Mouse (Mus musculus): ENCODE results near the gene Fbxw11. TPM values are rescaled to one million over a fixed set of nuclear protein-coding genes. Genes with fewer than 3 reads are reported as not detected.

The Fbxw11 gene
- 10 to 100 TPM; 47.8 to 58.7 TPM for total RNA-seq (2021)
- polyA plus RNA-seq (2012; rRNA removed), result 27.3 and 53.7 TPM in 2 replicates
- long read RNA-seq, transcript Fbxw11-203 (13 exons, 3,821 nt), result major isoform, 6 of 24 reads
- long read RNA-seq, partial matches to known transcripts, result 11 of 24 reads
- long read RNA-seq, other reads (novel, unspliced or antisense), result 7 of 24 reads

DNA sequence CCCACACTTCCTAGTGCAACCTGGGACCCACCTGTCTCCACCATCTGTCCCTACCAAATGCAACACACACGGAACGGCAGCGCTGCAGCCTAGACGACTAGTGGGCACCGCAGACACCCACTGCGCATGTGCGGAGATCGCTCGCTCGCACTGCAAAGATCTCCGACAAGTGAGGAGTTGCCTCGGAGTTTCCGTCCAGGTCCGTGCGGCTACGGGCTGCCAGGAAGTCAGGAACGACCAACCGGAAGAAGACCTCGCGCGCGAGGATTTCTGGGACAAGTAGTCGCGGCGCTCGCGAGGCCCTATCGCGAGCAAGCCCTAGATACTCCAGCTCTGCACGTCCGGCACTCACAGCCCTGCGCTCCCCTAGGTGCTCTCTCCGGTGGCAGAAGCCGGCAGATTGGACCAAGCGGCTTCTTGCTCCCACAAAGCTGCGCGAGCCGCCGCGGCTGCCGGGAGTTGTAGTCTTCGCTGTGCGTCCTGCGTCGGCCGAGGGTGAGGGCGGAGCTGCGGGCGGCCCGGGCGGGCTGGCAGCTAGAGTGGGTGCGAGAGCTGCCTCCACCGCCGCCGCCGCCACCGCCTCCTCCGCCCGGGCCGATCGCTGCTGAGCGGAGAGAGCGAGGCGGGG, at the start of gene Fbxw11:
TSS of gene Fbxw11 (plus strand) at position 476 of the 628 bp plus-strand sequence.
- peak within 1 kb of the TSS; percentile 77 for H3K9ac ChIP-seq (ENCODE audit: low read depth, low read length)

GRCm38 (mm10) chr11:32593081-32593480, 49.4 kb upstream of the Fbxw11 start:
- Histone ChIP-seq H3K9ac (ENCODE audit: low read depth, low read length) (no peak overlapping the region), H3K27ac (no peak overlapping the region), H3K4me3 (no peak overlapping the region), H3K79me2 (replicated peaks; ENCODE audit: control insufficient read depth, insufficient read depth, low read length) (no peaks in the 10 kb centered on the region), H3K27me3 (ENCODE audit: control insufficient read depth, insufficient read depth, low read length) (no peaks in the 10 kb centered on the region), H3K36me3 (ENCODE audit: control insufficient read depth, insufficient read depth, low read length) (no peaks in the 10 kb centered on the region), H3K4me1 (ENCODE audit: control insufficient read depth, insufficient read depth, low read length) (no peaks in the 10 kb centered on the region)
- TF ChIP-seq CTCF (IDR thresholded peaks at IDR 0.05) (no peak), EP300 (IDR thresholded peaks at IDR 0.05; ENCODE audit: insufficient read depth, low read depth, low read length) (no peak), POLR2A (IDR thresholded peaks at IDR 0.05; ENCODE audit: insufficient read depth, low read depth, low read length) (no peak)
- 82% methylated on average over 7 of the region's 7 CpGs for WGBS
- intact Hi-C loops (cut with DNase I), result no loop called here
- DNase-seq, result no peak

More for the DNA sequence above, at the start of gene Fbxw11:
- Histone ChIP-seq H3K4me1 (ENCODE audit: control insufficient read depth, insufficient read depth, low read length) (peaks cover 5% of the 10 kb centered on the region), H3K4me3 (peak within 1 kb of the TSS; percentile 65), H3K27ac (peak within 1 kb of the TSS; percentile 100), H3K79me2 (replicated peaks; ENCODE audit: control insufficient read depth, insufficient read depth, low read length) (no peaks in the 10 kb centered on the region), H3K36me3 (ENCODE audit: control insufficient read depth, insufficient read depth, low read length) (peaks cover 2% of the 10 kb centered on the region), H3K27me3 (ENCODE audit: control insufficient read depth, insufficient read depth, low read length) (no peaks in the 10 kb centered on the region)
- intact Hi-C loops (cut with DNase I), result loop anchor here (5.0 kb wide), 1 partner anchor 65 kb away; no protein-coding TSS in a partner anchor
- WGBS, result under 1% methylated on average over 53 of the region's 64 CpGs
- no peak for TF ChIP-seq CTCF (IDR thresholded peaks at IDR 0.05)
- 0 out of 2 replicates have a peak, but pooled peaks have one; percentile 36 for TF ChIP-seq EP300 (IDR thresholded peaks at IDR 0.05; ENCODE audit: insufficient read depth, low read depth, low read length)
- TF ChIP-seq POLR2A (IDR thresholded peaks at IDR 0.05; ENCODE audit: insufficient read depth, low read depth, low read length), result peak; percentile 92
- DNase-seq, result peak; percentile 95 to 96

GRCm38 (mm10) chr11:32594122-32594521, 48.4 kb upstream of the Fbxw11 start:
- intact Hi-C loops (cut with DNase I), result no loop called here

GRCm38 (mm10) chr11:32600371-32600770, 42.2 kb upstream of the Fbxw11 start:
- TF ChIP-seq CTCF (IDR thresholded peaks at IDR 0.05) (no peak), POLR2A (IDR thresholded peaks at IDR 0.05; ENCODE audit: insufficient read depth, low read depth, low read length) (no peak), EP300 (IDR thresholded peaks at IDR 0.05; ENCODE audit: insufficient read depth, low read depth, low read length) (no peak)
- 89% methylated on average over 6 of the region's 6 CpGs for WGBS

More at GRCm38 (mm10) chr11:32594122-32594521, 48.4 kb upstream of the Fbxw11 start:
- H3K27ac ChIP-seq, result no peak overlapping the region
- TF ChIP-seq POLR2A (IDR thresholded peaks at IDR 0.05; ENCODE audit: insufficient read depth, low read depth, low read length) (no peak), CTCF (IDR thresholded peaks at IDR 0.05) (peak; percentile 43)
- H3K9ac ChIP-seq (ENCODE audit: low read depth, low read length), result no peak overlapping the region
- no peak overlapping the region for H3K4me3 ChIP-seq
- DNase-seq, result no peak
- H3K36me3 ChIP-seq (ENCODE audit: control insufficient read depth, insufficient read depth, low read length), result no peaks in the 10 kb centered on the region
- no peaks in the 10 kb centered on the region for H3K4me1 ChIP-seq (ENCODE audit: control insufficient read depth, insufficient read depth, low read length)
- H3K79me2 ChIP-seq (replicated peaks; ENCODE audit: control insufficient read depth, insufficient read depth, low read length), result no peaks in the 10 kb centered on the region
- WGBS, result 95% methylated on average over 4 of the region's 4 CpGs
- H3K27me3 ChIP-seq (ENCODE audit: control insufficient read depth, insufficient read depth, low read length), result no peaks in the 10 kb centered on the region

GRCm38 (mm10) chr11:32601528-32602323, 40.8 kb upstream of the Fbxw11 start:
- no peaks in the 10 kb centered on the region for H3K36me3 ChIP-seq (ENCODE audit: control insufficient read depth, insufficient read depth, low read length)
- H3K27ac ChIP-seq, result peak overlapping the region; percentile 62
- TF ChIP-seq POLR2A (IDR thresholded peaks at IDR 0.05; ENCODE audit: insufficient read depth, low read depth, low read length), result peak; percentile 38; the same call in 1 of the 2 replicates
- no peak for TF ChIP-seq CTCF (IDR thresholded peaks at IDR 0.05)
- 0 out of 2 replicates have a peak overlapping the region, but pooled peaks have one; percentile 15 for H3K9ac ChIP-seq (ENCODE audit: low read depth, low read length)
- H3K4me1 ChIP-seq (ENCODE audit: control insufficient read depth, insufficient read depth, low read length), result peaks cover 14% of the 10 kb centered on the region
- H3K27me3 ChIP-seq (ENCODE audit: control insufficient read depth, insufficient read depth, low read length), result no peaks in the 10 kb centered on the region
- 46% methylated on average over 12 of the region's 12 CpGs for WGBS
- intact Hi-C loops (cut with DNase I), result no loop called here
- H3K4me3 ChIP-seq, result no peak overlapping the region
- peak; percentile 44 to 54 for DNase-seq
- no peaks in the 10 kb centered on the region for H3K79me2 ChIP-seq (replicated peaks; ENCODE audit: control insufficient read depth, insufficient read depth, low read length)

More at GRCm38 (mm10) chr11:32600371-32600770, 42.2 kb upstream of the Fbxw11 start:
- no peak overlapping the region for H3K4me3 ChIP-seq
- no peaks in the 10 kb centered on the region for H3K27me3 ChIP-seq (ENCODE audit: control insufficient read depth, insufficient read depth, low read length)
- H3K36me3 ChIP-seq (ENCODE audit: control insufficient read depth, insufficient read depth, low read length), result no peaks in the 10 kb centered on the region
- no peak for DNase-seq
- H3K79me2 ChIP-seq (replicated peaks; ENCODE audit: control insufficient read depth, insufficient read depth, low read length), result no peaks in the 10 kb centered on the region
- peaks cover 10% of the 10 kb centered on the region for H3K4me1 ChIP-seq (ENCODE audit: control insufficient read depth, insufficient read depth, low read length)
- intact Hi-C loops (cut with DNase I), result no loop called here
- H3K9ac ChIP-seq (ENCODE audit: low read depth, low read length), result no peak overlapping the region
- H3K27ac ChIP-seq, result no peak overlapping the region

Data from heart, adult 2 months (tissue).